Mouse (Mus musculus) ZHBTc4 (cell line): Measurements from ENCODE around the gene Gtpbp6.
"Not testable (repeated sequence)": the region's sequence is repeated elsewhere in the genome, so short reads cannot be mapped to it uniquely, and the experiment has no call there.

Experiments
- DNase-seq: peaks from one replicate; pipeline ENCODE4 v3.0.0-alpha.2; 2011; ENCODE audit warnings: low read depth, low spot score

Gene Gtpbp6

DNA sequence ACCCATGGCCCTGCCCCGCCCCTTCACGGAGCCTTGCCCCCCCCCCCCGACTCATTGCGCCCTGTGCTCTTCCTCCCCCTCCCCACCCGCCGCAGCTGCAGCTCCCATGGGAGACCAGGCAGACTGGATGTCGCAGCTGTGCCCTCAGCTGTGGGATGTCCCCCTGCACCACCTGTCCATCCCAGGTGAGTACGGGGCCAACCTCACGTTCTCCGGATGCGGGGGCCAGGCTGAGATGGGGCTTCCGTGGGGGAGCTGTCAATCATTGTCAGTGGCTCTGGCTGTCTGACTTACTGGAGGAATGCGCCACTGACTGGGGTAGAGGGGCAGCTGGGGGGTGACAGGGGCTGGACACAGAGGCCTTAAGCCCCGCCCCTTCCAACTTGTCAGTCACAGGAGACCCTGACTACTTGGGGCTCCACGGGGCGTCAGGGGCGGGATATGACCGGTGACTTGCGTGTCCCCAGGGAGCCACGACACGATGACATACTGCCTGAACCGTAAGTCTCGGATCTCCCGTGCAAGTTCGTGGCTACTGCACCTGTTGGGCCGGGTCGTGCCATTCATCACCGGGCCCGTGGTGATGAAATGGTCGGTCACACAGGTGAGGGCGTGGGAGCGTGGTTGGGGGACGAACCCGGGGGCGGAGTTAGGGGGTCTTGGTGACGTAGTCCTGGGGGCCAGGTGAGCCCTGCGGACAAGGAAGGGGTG is 6.9 kb downstream of the Gtpbp6 start:
- DNase-seq: peak; percentile 37

DNA sequence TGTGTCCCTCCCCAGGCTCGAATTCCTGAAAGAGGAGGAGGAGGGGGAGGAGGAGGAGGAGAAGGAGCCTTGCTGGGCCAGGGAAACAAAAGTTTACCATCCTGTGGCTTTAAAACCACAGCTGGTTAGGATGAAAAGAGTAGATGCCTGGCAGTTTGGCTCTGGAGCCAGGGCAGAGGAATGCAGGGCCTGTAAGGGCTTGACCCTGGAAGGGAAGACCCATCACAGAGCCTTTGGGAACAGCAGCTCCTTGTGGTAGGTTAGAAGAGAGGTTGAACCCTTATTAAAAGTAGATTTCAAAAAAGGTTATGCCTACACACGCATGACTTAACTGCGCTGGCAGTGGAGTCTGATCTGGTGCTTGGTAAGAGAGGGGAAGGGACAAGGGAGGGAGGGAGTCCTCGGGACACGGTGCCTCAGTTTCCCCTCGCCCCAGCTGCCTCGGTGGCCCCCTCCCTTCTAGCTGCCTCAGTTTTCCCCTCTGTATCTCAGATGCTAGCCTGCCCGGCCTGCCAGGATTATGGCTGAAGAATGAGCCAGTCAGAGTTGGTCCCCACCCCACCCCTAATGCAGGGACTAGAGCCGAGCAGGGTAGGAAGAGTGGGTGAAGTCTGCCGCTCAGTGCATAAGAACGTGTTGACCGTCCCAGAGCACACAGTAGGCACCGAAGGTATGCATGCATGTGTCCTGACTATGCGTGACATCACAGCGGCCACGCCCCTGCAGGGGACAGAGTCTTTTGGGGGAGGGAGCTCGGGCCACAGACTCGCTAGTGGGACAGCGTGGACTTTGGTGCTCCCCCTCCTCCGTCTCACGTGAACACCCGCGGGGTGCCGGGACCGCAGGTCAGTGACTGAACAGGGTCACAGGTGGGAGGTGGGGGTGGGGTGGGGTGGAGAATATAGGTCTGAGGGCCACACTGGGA is 8.1 kb downstream of the Gtpbp6 start, which contains the start of gene Plcxd1:
Plcxd1 (plus strand) TSS at position 314 of the 925 bp plus-strand sequence.
- peak; percentile 66 for DNase-seq

DNA sequence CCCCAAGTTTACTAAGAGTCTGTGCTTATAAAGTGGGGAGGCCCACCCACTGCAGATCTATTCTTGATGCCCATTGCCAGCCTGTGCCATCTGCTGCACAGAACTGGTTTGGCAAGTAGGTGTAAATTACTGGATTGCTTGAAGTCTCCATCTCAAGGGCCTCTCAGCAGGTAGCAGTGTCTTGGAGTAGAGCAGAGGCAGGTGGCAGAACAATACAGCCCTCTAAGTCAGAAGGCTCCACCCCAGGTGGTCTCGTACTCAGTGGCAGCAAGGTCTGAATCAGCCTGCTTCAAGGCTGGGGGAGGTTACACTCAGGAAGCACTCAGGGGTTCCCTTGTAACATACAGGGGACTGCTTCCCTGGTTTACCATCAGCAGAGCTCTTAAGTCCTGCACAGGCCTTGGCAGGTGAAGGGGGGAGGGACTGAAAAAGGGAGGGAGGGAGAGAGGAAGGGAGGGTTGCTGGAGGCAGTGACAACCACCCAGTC is 9.0 kb downstream of the Gtpbp6 start:
- DNase-seq: peak; percentile 91

DNA sequence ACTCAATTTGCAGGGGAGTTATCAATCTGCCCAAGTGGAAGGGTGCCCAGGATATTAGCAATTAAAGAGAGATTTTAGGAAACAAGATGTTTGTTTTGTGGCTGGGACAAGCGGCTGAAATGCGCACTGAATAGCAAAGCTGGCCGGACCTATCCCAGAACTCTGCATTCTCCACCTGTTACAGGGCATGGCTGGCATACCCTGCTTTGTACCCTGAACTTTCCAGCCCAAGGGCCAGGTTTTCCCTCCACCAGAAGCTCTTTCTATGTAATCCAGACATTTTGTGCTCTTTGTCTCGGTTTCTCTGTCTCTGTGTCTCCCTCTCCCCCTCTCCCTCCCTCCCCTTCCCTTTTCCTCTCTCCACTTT is 13.2 kb downstream of the Gtpbp6 start:
- no peak for DNase-seq

DNA sequence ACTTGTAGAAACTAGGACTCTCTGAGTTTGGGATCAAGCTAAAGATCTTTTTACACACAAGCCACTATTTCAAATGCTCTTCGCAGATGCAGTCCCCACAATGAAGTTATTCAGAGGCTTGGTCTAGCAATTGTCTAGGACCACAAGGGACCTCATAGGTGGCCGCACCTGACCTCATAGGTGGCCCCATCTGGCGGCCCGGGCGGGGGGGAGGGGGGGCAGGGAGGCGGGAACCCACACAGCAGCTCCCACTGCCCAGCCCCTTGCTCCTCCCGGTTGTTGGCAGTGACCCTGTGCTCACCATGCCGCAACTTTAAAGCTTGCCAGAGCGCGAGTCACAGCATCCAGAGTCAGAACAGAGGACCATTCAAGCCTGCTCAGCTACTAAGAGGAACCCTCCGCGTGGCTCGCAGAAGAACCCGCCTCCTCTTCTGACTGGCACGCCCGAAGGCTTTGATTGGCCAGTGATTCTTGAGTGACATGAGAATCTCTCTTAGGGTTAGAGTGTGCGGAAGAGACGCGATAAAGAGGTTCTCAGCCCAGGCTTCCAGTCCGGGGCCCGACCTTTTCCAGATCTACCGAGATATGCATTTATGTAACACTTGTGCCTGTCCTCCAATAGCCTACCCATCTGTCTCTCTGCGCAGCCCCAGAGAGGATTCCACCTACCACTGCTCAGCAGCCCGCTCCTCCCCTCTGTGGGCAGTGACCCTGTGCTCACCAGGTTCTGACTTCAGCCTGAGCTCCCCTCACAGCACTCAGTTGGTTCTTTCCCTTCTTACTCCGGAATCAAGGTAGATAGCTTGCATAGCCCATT is 13.8 kb downstream of the Gtpbp6 start, which contains the start of gene Gm35315:
Gm35315 (minus strand) TSS at position 391 of the 817 bp plus-strand sequence.
- DNase-seq: peak; percentile 95

DNA sequence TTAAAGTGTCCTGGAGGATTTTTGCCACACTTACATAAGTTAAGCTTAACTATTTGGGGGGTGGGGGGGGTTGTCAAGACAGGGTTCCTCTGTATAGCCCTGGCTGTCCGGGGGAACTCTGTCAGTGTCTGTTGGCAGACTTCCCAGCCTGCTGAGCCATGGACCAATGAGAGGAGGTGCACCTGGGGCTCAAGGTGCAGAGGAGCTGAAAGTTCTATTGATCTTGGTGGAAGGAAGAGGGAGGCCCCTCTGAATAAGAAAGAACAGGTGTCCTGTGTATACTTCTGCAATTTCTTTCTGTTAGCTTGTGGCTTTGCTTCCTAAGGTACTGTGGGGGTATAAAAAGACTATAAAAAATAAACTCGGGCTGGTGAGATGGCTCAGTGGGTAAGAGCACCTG is 16.5 kb downstream of the Gtpbp6 start:
- no peak for DNase-seq

DNA sequence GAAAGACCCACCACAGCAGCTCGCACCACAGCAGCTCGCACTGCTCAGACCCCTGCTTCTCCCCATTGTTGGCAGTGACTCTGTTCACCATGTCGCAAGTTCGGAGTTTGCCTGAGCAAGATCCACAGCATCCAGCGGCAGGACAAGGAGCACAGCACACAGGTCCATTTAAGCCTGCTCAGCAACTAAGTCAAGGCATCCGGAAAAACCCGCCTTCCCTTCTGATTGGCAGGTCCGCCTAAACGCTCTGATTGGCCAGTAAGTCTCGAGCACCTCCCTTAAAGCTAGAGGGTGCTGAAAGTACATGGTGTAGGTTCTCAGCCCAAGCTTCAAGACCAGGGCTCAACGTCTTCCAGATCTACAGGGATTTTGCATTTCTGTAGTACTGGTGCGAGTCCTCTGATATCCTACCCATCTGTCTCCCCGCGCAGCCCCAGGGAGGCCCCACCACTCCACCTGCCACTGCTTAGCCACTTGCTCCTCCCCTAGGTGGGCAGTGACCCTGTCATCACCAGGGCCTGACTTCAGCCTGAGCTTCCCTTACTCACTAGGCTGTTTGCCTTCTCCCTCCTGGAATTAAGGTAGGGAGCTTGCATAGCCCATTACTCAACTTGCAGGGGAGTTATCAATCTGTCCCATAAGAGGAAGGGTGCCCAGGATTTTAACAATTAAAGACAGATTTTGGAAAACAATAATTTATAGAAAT is 21.7 kb downstream of the Gtpbp6 start:
- peak; percentile 92 for DNase-seq

DNA sequence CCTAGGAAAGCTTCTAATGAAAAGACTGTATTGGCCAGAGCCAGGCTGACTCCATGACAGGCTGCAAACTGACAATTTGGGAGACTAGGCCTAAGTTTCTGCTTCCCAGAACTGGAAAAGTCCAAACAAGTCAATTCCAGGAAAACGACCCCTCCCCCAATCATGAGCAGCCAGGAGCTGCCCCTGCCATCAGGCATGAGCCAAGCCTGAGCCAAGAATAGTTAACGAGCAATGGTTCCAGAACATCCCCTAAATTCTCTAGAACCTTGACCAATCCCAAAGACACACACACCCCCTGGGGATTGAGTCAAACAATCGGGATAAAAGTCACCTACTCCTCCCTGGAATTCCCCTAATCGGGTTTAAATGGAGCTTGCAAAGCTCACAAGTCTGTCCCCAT is 25.0 kb downstream of the Gtpbp6 start:
- DNase-seq: peak; percentile 91

DNA sequence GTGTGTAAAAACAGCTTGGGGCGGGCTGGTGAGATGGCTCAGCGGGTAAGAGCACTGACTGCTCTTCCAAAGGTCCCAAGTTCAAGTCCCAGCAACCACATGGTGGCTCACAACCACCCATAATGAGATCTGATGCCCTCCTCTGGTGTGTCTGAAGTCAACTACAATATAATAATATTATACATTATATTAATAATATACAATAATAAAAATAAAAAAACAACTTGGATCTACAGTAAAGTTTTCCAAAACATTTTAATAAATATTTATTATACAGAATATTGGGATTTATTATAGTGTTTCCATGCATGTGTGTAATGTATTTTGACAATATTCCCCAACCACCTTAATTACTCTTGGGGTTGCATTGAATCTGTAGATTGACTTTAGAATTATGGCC is 35.6 kb downstream of the Gtpbp6 start, which contains the start of gene Gm17655:
Gm17655 (minus strand) TSS at position 101 of the 400 bp plus-strand sequence.
- DNase-seq: not testable (repeated sequence)

DNA sequence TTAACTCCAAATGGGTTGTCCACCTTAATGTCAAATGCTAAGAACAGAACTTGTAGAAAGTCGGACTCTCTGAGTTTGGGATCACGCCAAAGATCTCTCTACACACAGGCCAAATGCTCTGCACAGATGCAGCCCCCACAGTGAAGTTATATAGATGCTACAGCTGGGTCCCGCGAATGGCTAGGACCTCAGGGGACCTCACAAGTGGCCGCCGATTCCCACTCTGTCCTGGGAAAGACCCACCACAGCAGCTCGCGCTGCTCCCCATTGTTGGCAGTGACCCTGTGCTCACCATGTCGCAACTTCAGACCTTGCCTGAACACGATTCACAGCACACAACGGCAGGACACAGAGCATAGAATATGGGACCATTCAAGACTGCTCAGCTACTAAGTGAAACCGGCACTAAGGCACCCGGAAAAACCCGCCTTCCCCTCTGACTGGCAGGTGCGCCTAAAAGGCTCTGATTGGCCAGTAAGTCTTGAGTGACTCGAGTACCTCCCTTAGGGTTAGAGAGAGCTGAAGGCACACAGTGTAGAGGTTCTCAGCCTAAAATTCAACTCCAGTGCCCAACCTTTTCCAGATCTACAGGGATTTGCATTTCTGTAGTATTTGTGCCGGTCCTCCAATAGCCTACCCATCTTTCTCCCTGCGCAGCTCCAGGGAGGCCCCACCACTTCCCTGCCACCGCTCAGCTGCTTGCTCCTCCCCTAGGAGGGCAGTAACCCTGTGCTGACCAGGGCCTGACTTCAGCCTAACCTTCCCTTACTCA is 50.2 kb downstream of the Gtpbp6 start:
- peak; percentile 91 for DNase-seq
